Mouse (Mus musculus) 416B (cell line): ENCODE measurements around the gene Larp7.

Experiments
- DNase-seq: peaks from one replicate; pipeline ENCODE4 v3.0.0; 2011; ENCODE audit warnings: low read depth

The Larp7 gene

DNA sequence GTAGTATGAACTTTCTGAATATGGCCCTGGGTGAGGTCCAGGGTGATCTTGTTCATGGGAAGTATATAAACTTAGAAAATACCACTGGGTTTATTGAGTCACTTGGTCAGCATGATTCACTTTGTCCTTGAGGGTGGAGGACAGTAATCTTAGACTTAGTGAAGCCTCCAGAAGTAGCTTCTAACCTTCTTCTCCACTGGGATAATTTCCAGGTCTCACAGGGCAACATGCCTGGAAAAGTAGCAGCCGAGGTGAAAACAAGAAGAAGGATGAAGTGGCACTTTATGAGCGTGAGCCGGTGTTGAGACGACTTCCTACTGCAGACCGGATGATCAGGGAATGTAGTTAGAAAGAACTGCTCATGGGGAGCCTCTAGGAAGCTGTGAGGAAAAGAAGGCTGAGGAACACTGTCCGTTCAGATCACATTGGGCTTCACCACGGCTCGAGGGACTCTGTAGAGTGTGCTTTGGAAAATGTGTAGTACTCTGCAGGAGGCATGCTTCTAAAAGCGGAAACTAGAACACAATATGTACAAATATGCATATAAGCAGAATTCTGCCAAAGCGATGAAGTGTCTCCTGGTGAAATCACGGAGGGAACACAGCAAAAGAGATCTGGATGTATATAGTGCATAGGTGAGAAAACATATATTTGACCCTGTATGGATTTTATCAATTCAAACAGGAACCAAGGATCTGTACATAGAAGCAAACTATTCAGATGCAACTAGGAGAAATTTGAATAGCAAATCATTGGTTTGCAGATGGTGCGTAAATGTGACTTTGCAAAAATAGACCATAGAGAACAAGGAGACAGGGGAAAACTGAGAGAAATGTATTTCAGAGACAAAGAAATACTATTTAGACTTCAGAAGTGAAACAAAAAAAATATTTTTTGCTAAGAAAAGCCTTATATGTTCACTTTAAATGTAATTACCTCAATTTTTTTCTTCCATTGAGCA, 41.1 kb downstream of the Larp7 start:
- DNase-seq: no peak

DNA sequence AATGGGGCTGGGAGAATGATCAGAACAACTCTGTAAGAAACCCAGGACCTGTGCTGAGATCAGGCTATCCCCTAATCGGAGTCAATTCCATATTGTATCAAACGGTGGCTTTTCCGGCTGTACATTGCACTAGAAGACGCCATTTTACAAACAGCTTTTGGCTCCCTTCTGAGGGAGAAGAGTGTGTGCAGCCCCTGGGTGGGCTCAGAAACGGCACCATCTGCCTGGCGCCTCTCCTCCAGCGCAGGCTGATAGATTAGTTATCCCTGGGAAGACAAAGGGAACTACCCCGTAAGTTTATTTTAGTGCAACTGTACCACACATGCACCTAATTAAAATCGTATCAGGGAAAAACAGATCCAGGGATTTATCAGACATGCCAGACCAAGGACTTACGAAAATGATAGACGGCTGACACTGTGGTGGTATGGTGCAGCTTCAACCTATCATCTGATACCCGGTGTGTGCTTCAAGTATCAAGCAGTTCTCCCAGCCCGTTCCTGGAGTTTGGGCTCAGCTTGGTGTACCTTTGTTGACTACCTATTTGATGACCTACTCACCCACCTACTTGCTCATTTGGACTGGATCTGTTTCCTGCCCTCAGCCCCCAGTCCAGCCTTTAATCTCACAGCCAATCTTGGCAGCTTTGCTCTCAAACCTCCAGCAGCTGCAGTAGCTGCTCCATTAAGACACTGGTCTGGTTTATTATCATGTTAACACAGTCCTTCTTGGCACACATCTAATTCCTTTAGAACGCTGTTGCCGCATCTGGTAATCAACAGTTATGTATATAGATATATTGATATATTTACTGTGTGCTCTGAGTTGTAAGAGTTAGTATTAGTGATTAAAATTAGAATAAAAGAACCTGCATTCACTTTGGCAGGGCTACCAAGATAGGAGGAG, 45.0 kb downstream of the Larp7 start:
- no peak for DNase-seq

DNA sequence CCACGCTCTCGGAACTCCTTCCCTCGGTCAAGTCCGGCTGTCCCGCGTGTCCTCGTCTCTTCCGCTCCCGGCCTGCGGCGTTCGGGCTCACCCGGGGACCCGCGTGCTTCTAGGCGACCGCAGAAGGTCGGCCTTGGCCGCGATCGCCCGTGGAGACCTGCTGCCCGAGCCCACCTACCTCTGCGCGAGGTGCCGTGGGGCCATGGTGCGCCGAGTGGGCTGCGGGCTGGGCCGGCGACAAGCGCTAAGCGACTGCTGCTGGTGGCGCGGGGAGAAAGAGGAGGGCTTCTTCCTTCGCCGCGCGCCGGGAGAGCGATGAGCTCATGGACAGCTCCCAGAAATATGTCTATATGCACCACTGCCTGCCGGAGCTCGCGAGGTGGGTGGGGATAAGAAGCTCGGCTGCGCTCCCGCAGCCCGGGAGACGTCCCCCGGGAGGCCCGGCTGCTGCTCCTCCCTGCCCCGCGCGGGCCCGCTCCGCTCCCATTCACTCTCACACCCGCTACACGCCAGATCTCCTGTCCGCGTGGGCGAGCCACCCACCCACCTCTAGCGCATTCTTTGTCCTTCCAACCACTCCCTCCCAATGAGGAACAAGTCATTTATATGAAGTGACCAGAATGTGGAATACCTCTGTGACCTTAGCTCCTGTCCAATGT, 54.3 kb downstream of the Larp7 start, which contains the start of gene Ank2:
Ank2 (minus strand) TSS at position 609 of the 659 bp plus-strand sequence.
- no peak for DNase-seq

DNA sequence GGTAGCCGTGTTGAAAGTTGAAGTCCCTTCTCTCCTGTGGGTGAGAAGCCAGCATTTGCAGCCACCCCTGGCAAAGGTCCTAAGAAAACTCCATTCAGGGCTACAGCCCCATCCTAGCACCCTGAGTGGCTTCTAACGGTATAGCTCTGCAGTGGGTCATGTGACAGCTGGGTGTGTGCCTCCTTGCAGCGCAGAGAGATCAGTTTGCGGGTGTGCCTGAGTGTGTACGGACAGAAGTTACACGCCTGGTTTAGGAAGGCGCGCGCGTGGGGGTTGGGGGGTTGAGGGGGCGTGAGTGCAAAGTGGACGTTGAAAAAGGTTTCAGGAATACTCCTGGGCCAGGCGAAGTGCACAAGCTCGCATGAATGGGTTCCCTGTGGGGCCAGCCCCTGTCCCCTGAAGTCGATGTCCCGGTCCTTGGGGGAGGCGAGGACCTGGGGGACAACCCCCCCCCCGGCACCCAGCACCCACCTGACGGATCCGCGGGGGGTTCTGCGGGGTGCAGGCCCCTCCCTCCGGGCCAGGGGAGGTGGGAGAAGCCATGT, 54.9 kb downstream of the Larp7 start:
- DNase-seq: no peak

DNA sequence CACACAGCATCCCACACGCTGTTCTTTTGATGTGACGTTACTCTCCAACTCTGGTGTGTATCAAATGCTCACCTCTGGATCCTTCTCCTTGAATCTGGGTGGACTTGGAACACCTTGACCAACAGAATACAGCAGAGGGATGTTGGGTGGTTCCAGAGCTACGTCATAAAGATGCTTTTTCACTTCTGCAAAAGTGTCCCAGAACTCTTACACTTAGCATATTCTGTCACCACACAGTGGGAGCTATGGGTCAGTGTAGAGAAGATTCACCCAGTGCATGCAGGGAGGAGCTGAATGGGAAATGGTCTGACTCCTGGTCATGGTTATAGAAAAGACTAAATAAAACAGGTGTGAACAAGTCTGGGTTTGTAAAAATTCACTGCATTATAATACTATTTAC, 60.5 kb downstream of the Larp7 start:
- DNase-seq: no peak

DNA sequence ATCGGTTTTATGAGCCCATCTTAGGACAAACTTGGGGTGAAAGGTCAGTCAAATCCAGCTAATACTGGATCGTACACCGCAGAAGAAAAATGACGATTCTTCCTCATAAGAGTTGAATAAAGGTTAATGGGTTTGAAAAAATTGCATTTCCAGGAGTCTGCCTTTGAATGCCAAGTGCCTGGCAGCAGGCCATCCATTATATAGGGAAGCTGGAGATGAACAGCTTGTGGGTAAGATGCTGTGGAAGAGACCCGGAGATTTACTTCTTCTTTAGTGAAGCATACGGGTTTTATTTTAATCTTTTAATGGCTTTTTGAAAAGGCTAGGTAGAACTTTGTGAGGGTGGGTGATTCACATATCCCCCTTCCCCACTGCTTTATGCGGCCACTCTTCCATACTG, 65.8 kb downstream of the Larp7 start:
- no peak for DNase-seq
